Mouse (Mus musculus) lung, embryonic 14.5 days (tissue): Measurements from ENCODE around the gene Fdps. TPM values are rescaled to one million over a fixed set of nuclear protein-coding genes. Genes with fewer than 3 reads are reported as not detected.

ENCODE experiments used
- ATAC-seq: fragments of 200-750 bp; cut with Nextera tagmentation; 2 replicates; pipeline ENCODE4 v1.8.0; 2017; ENCODE audit warnings: mild to moderate bottlenecking, moderate TSS enrichment, moderate library complexity; ENCODE audit not compliant: insufficient read depth
- DNase-seq: peaks from one replicate; pipeline ENCODE4 v3.0.0-alpha.2; 2015
- H3K27ac ChIP-seq: fragments of 300-500 bp; sonication (generic); 2 replicates; pipeline ENCODE4 v1.5.1; 2014; ENCODE audit warnings: low read depth, mild to moderate bottlenecking, moderate library complexity
- H3K27me3 ChIP-seq: fragments of 300-500 bp; sonication (generic); 2 replicates; pipeline ENCODE4 v1.6.1; 2014; ENCODE audit warnings: low read length, control low read depth; ENCODE audit not compliant: insufficient read depth
- H3K36me3 ChIP-seq: fragments of 300-500 bp; sonication (generic); 2 replicates; pipeline ENCODE4 v1.6.1; 2014; ENCODE audit warnings: control low read depth; ENCODE audit not compliant: insufficient read depth
- H3K4me1 ChIP-seq: fragments of 300-500 bp; sonication (generic); 2 replicates; pipeline ENCODE4 v1.6.1; 2014; ENCODE audit warnings: antibody characterized with exemption, control low read depth; ENCODE audit not compliant: insufficient read depth
- H3K4me2 ChIP-seq: fragments of 300-500 bp; sonication (generic); 2 replicates; pipeline ENCODE4 v1.6.1; 2014; ENCODE audit warnings: mild to moderate bottlenecking
- H3K4me3 ChIP-seq: fragments of 300-500 bp; sonication (generic); 2 replicates; pipeline ENCODE4 v1.5.1; 2014; ENCODE audit warnings: low read depth, low read length
- H3K9ac ChIP-seq: fragments of 300-500 bp; sonication (generic); 2 replicates; pipeline ENCODE4 v1.6.1; 2014
- H3K9me3 ChIP-seq: fragments of 300-500 bp; sonication (generic); 2 replicates; pipeline ENCODE4 v1.6.1; 2016; ENCODE audit warnings: low read depth, low read length, control low read depth
- CTCF ChIP-seq: IDR thresholded peaks from 2 replicates; pipeline ENCODE4 v1.5.1; 2016; ENCODE audit warnings: antibody characterized with exemption, low read depth
- WGBS: fragments of 180-500 bp; shearing (Covaris S2); extraction: QIAGEN DNeasy Blood & Tissue Kit; methylation state at CpG from one replicate; pipeline ENCODE4 v1.1.7; 2014; 5-methylcytosine and 5-hydroxymethylcytosine counted together
- polyA plus RNA-seq: library from polyadenylated mRNA; unstranded; fragments of >200 nt; fragmentation: Nextera tagmentation; extraction: Ambion mirVana; gene quantifications from 2 replicates; pipeline ENCODE4 v1.2.1, GENCODE M21; 2014

Gene Fdps
- polyA plus RNA-seq, 1 experiment from 2014 or later: 177 TPM

DNA sequence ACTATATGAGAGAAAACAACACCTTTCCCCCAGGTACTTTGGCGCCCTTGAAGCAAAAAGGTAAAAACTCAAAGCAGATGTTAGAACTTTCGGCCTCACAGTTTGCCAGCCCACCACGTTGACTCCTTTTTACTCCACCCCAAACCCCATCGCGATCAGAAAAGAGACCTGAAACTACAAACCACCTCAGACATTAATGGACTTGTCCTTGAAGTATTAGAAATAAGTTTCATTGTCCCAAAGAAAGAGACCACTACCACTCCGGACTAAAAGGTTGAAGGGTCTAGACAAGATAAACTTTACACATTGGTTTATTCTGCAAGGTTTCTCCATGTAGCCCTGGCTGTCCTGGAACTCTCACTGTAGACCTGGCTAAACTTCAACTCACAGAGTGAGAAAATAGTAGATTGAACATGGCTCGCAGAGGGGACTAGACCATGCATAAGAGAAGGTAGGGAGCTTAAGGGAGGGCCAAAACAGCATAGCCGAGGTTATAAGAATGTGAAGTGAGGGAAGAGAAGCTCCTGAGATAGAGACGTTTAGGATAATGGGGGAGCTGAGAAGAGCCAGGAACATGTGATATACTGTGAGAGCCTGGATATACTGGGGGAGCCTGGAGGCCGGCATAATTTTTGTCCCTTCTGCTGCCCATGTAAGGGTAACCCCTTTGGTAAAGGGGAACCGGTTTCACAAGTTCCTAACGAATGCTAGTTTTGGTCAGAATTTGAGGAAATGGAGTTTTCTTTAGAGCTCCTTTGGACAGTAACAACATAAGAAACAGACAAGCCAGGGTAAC, 934 bp upstream of the Fdps start:
- no peak for TF ChIP-seq CTCF
- H3K9me3 ChIP-seq: no peaks in the 10 kb centered on the region
- no peak for DNase-seq
- peak overlapping the region; percentile 26; the same call in 1 of the 2 replicates for H3K27ac ChIP-seq
- H3K27me3 ChIP-seq: no peaks in the 10 kb centered on the region
- ATAC-seq: no peak
- peak overlapping the region; percentile 71 for H3K4me3 ChIP-seq
- peaks cover 5% of the 10 kb centered on the region for H3K4me1 ChIP-seq
- WGBS: 54% methylated on average over 12 of the region's 12 CpGs
- peaks cover 24% of the 10 kb centered on the region for H3K36me3 ChIP-seq
- no peak overlapping the region for H3K9ac ChIP-seq
- peak overlapping the region; percentile 92 for H3K4me2 ChIP-seq

DNA sequence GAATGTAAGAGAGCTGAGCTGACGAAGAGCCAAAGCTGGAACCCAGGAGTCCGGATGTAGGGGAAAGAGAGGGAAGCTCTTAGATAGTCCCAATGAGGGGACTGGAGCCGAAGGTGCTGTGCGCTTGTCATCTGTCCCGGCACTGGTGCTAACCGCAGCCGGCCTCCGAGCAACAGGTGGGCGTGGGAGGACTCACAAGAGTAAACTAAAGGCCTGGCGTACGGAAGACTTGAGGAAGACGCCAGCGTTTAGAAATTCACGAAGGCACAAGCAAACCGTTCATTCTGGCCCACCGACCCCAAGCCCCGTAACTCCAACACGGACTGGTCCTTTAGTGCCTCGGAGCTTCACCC, 324 bp downstream of the Fdps start:
- TF ChIP-seq CTCF: no peak
- Histone ChIP-seq H3K27me3 (no peaks in the 10 kb centered on the region), H3K27ac (peak overlapping the region; percentile 75; the same call in 1 of the 2 replicates), H3K9ac (peak overlapping the region; percentile 67), H3K36me3 (peaks cover 37% of the 10 kb centered on the region), H3K4me1 (peaks cover 5% of the 10 kb centered on the region), H3K4me3 (peak overlapping the region; percentile 71), H3K4me2 (peak overlapping the region; percentile 92), H3K9me3 (no peaks in the 10 kb centered on the region)
- WGBS: under 1% methylated on average over 19 of the region's 19 CpGs
- DNase-seq (no peak), ATAC-seq (peak; percentile 24; the same call in 1 of the 2 replicates)

DNA sequence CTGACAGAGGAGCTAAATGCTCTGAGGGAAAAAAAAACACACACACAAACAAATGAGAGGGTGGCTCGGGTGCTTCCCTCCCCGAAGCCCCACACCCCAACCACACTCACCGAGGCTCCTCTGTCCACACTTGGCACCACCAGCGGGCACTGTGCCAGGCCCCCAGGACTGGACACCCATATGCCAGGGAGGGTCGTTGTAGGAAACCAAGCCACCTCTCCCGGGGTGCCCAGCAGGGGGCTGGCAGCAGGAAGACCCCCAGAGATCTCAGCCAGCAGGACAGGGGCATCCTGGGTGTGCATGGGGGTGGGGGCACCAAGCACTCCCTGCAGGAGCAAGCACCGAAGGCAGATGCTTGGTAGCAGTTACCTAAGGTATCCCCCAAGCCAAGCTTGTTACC, 948 bp downstream of the Fdps start, which contains the start of gene Gm43738:
Gene Gm43738 (minus strand): TSS at position 289 of the 400 bp plus-strand sequence.
- peaks cover 5% of the 10 kb centered on the region for H3K4me1 ChIP-seq
- H3K36me3 ChIP-seq: peaks cover 42% of the 10 kb centered on the region
- H3K27ac ChIP-seq: peak within 1 kb of the TSS; percentile 75; the same call in 1 of the 2 replicates
- H3K9me3 ChIP-seq: no peaks in the 10 kb centered on the region
- H3K27me3 ChIP-seq: no peaks in the 10 kb centered on the region
- H3K4me2 ChIP-seq: peak within 1 kb of the TSS; percentile 92
- TF ChIP-seq CTCF: 0 out of 2 replicates have a peak, but pooled peaks have one; percentile 14
- peak within 1 kb of the TSS; percentile 67 for H3K9ac ChIP-seq
- no peak for DNase-seq
- no peak for ATAC-seq
- peak within 1 kb of the TSS; percentile 71 for H3K4me3 ChIP-seq
- 21% methylated on average over 7 of the region's 7 CpGs for WGBS

DNA sequence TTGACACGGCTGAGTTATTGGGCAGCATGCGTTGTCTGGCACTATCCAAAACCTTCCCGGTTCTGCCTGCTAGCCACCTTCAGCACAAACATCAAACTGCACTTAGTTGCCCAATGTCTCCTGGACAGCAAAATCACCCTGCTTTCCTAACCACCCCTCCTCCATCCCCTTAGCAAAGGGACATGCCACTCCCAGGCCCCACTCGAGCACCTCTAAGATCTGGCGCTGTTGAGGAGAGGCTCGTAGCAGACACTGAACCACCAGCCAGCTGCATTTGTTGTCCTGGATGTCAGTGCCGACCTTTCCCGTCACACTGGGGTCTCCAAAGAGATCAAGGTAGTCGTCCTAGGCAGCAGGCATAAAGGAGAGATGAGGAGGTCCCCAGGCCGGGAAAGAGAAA, 7.7 kb downstream of the Fdps start:
- H3K27ac ChIP-seq: no peak overlapping the region
- no peak overlapping the region for H3K9ac ChIP-seq
- H3K4me2 ChIP-seq: no peak overlapping the region
- H3K27me3 ChIP-seq: peaks cover 19% of the 10 kb centered on the region
- H3K4me1 ChIP-seq: peaks cover 8% of the 10 kb centered on the region; the same call in 1 of the 2 replicates
- peaks cover 51% of the 10 kb centered on the region for H3K36me3 ChIP-seq
- 81% methylated on average over 10 of the region's 10 CpGs for WGBS
- DNase-seq: no peak
- TF ChIP-seq CTCF: no peak
- ATAC-seq: no peak
- H3K9me3 ChIP-seq: no peaks in the 10 kb centered on the region
- no peak overlapping the region for H3K4me3 ChIP-seq

DNA sequence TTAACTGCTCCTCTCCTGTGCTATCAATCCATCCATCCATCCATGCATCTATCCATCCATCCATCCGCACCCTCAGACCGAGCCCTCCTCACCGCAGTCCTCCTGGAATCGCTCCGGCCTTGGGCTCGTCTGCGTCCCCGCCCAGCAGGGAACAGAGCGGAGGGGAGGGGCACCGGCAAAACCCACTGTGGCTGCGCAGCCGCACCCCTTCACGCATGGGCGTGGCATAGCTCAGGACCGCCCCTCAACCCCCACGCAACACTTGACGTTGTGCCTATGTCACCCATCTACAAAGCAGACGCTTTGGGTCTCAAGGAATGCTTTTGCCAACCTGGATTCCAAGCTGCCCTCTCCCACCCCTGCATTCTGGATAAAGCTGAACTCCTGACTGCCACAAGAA, 8.6 kb downstream of the Fdps start, which contains the start of gene Rusc1:
Gene Rusc1 (minus strand): TSS at position 137 of the 400 bp plus-strand sequence.
- no peak for TF ChIP-seq CTCF
- peak; percentile 91 for DNase-seq
- Histone ChIP-seq H3K27ac (no peak within 1 kb of the TSS), H3K4me2 (peak within 1 kb of the TSS; percentile 100), H3K9ac (peak within 1 kb of the TSS; percentile 30; the same call in 1 of the 2 replicates), H3K27me3 (peaks cover 23% of the 10 kb centered on the region), H3K4me3 (peak within 1 kb of the TSS; percentile 67), H3K9me3 (no peaks in the 10 kb centered on the region), H3K4me1 (peaks cover 8% of the 10 kb centered on the region; the same call in 1 of the 2 replicates), H3K36me3 (peaks cover 43% of the 10 kb centered on the region)
- 3% methylated on average over 18 of the region's 18 CpGs for WGBS
- peak; percentile 49 for ATAC-seq

DNA sequence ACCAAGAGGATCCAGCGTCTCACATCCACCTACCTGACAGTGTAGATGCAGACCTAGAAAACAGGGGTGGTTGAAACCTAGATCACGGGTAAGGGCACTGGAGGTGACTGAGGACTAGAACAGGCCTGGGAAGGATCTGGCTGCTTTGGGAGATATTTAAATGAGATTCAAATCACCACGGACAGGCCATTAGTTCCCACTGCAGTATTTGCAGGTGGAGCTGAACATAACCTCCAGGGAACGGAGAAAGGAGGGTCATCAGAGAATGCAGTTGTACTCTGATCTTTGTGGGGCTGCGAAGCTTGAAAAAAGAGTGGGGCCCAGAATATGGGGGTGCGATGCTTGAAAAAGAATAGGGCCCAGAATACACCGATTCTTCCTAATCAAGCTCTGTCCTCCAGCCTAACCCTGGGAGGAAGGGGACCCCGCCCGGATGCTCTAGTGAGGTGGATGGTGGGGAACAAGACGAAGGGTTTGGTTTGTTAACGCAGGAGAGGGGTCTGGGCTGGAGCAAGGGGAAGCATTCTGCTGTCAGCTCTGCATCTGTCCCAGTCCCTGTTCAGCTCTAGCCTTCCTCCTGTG, 9.2 kb downstream of the Fdps start:
- peaks cover 42% of the 10 kb centered on the region for H3K36me3 ChIP-seq
- ATAC-seq: no peak
- DNase-seq: no peak
- TF ChIP-seq CTCF: no peak
- peak overlapping the region; percentile 100 for H3K4me2 ChIP-seq
- H3K27me3 ChIP-seq: peaks cover 23% of the 10 kb centered on the region
- H3K9ac ChIP-seq: peak overlapping the region; percentile 30; the same call in 1 of the 2 replicates
- peak overlapping the region; percentile 26 for H3K4me3 ChIP-seq
- 25% methylated on average over 11 of the region's 11 CpGs for WGBS
- no peak overlapping the region for H3K27ac ChIP-seq
- peaks cover 14% of the 10 kb centered on the region for H3K4me1 ChIP-seq
- no peaks in the 10 kb centered on the region for H3K9me3 ChIP-seq
